Mouse (Mus musculus): Measurements from ENCODE around the gene Ubd. TPM values are rescaled to one million over a fixed set of nuclear protein-coding genes. Genes with fewer than 3 reads are reported as not detected.

The Ubd gene
- total RNA-seq, 2 experiments from 2014 or later, result not detected

Other genes with a start within 250 kb of the Ubd start
- 100 to 1,000 TPM; 122 to 145 TPM for gene Ppp1r11, start 242.2 kb upstream of the Ubd start, total RNA-seq (2021)
- gene Znrd1, start 235.3 kb upstream of the Ubd start, total RNA-seq (2021), result 10 to 100 TPM; 36.1 to 39.9 TPM
- 1 to 10 TPM; 5.6 to 7.1 TPM for gene Znrd1as, start 235.3 kb upstream of the Ubd start, total RNA-seq (2021)
- gene 2410137M14Rik, start 212.7 kb upstream of the Ubd start, total RNA-seq (2021), result under 1 TPM in 1 of 2 experiments, not detected in 1; 0.32 TPM
- gene H2-M5, start 204.4 kb upstream of the Ubd start, total RNA-seq (2021), result 1 to 10 TPM; 1.2 TPM
- gene Zfp57, start 192.7 kb upstream of the Ubd start, total RNA-seq (2021), result 10 to 100 TPM; 14.5 to 21.7 TPM
- gene Mog, start 170.5 kb upstream of the Ubd start, total RNA-seq (2021), result 100 to 1,000 TPM in 1 of 2 experiments, 10 to 100 TPM in 1; 96.8 to 121 TPM
- 100 to 1,000 TPM; 706 to 708 TPM for gene Gabbr1, start 147.9 kb upstream of the Ubd start, total RNA-seq (2021)
- under 1 TPM in 1 of 2 experiments, not detected in 1; 0.14 TPM for gene Olfr90, start 105.4 kb upstream of the Ubd start, total RNA-seq (2021)
- not detected for gene Olfr91, start 95.6 kb upstream of the Ubd start, total RNA-seq (2021)
- gene Olfr92, start 73.8 kb upstream of the Ubd start, total RNA-seq (2021), result not detected
- not detected for gene Olfr93, start 32.4 kb upstream of the Ubd start, total RNA-seq (2021)
- not detected for gene Olfr94, start 7.1 kb downstream of the Ubd start, total RNA-seq (2021)
- not detected for gene Olfr95, start 19.2 kb downstream of the Ubd start, total RNA-seq (2021)
- not detected for gene Olfr96, start 26.3 kb downstream of the Ubd start, total RNA-seq (2021)
- not detected for gene Olfr97, start 43.4 kb downstream of the Ubd start, total RNA-seq (2021)
- gene Olfr98, start 69.9 kb downstream of the Ubd start, total RNA-seq (2021), result not detected
- gene H2-M3, start 76.3 kb downstream of the Ubd start, total RNA-seq (2021), result 1 to 10 TPM; 1.2 to 2.2 TPM
- not detected for gene Olfr99, start 89.6 kb downstream of the Ubd start, total RNA-seq (2021)
- not detected for gene Olfr101, start 110.4 kb downstream of the Ubd start, total RNA-seq (2021)
- not detected for gene Olfr102, start 123.2 kb downstream of the Ubd start, total RNA-seq (2021)
- not detected for gene Olfr103, start 145.8 kb downstream of the Ubd start, total RNA-seq (2021)
- gene Olfr104-ps, start 165.7 kb downstream of the Ubd start, total RNA-seq (2021), result not detected
- gene Olfr105-ps, start 185.1 kb downstream of the Ubd start, total RNA-seq (2021), result not detected
- not detected for gene Olfr106-ps, start 196.5 kb downstream of the Ubd start, total RNA-seq (2021)
- not detected for gene Olfr107, start 205.3 kb downstream of the Ubd start, total RNA-seq (2021)